Mouse (Mus musculus) cerebellum, adult 2 months (tissue): ENCODE measurements around the gene Gm340. TPM values are rescaled to one million over a fixed set of nuclear protein-coding genes. Genes with fewer than 3 reads are reported as not detected.

Experiments used
- DNase-seq, 2 experiments: peaks; one replicate each; pipeline ENCODE4 v3.0.0; 2021
- H3K27ac ChIP-seq: fragments of 200-500 bp; 2 replicates; pipeline ENCODE4 v1.5.1; 2012; ENCODE audit warnings: low read length, control low read depth, inconsistent platforms; ENCODE audit not compliant: insufficient read depth
- H3K27me3 ChIP-seq: fragments of 200-500 bp; 2 replicates; pipeline ENCODE4 v1.6.1; 2012; ENCODE audit warnings: inconsistent platforms, mild to moderate bottlenecking, low read length, moderate library complexity; ENCODE audit not compliant: control insufficient read depth, insufficient read depth
- H3K4me1 ChIP-seq: fragments of 200-500 bp; 2 replicates; pipeline ENCODE4 v1.6.1; 2011; ENCODE audit warnings: low read length; ENCODE audit not compliant: control insufficient read depth, insufficient read depth
- H3K4me3 ChIP-seq: fragments of 200-500 bp; replicated peaks from 2 replicates; pipeline ENCODE3; 2011; ENCODE audit warnings: mild to moderate bottlenecking, low read depth, low read length, control low read depth; ENCODE audit not compliant: insufficient read depth
- CTCF ChIP-seq: fragments of 200-500 bp; IDR thresholded peaks from 2 replicates; pipeline ENCODE4 v1.5.1; 2011; ENCODE audit warnings: low read depth, mild to moderate bottlenecking, control low read depth, low read length, moderate library complexity, borderline replicate concordance; ENCODE audit not compliant: insufficient read depth
- POLR2A ChIP-seq: fragments of 200-500 bp; IDR thresholded peaks from 2 replicates; pipeline ENCODE4 v1.6.1; 2011; ENCODE audit warnings: low read length, control low read depth, borderline replicate concordance; ENCODE audit not compliant: insufficient read depth
- WGBS: fragments of 180-500 bp; shearing (Covaris S2); methylation state at CpG from one replicate; pipeline ENCODE4 v1.1.7; 2018; 5-methylcytosine and 5-hydroxymethylcytosine counted together
- polyA plus RNA-seq: library from polyadenylated mRNA; depleted of rRNA; stranded (reverse); fragments of >200 nt; gene quantifications from 2 replicates; pipeline ENCODE4 v1.2.3, GENCODE M21; 2012

Gene Gm340
- polyA plus RNA-seq, 1 experiment = 1.9 TPM

DNA sequence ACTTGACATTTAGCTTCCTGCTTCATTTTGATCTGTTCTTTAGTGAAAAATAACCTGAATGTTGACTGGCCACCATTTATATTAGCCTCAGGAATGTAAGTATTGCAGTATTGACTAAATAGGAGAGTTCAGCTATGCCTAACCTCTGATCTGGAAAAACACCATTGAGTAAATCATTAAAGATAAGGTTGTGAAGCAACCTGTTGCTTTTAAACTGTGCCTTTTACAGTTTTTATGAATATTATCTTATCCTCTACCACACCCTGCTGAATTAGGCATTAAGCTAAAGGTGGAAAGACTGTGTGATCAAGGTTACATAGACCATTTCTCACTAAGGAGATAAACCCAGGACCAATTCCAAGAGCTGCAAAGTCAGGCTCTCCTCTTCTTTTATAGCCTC lies 4.6 kb upstream of the Gm340 start:
- Histone ChIP-seq H3K27ac (no peak overlapping the region), H3K4me1 (0 out of 2 replicates have a peak, but pooled peaks cover 2% of the 10 kb centered on the region), H3K27me3 (no peaks in the 10 kb centered on the region), H3K4me3 (no peak overlapping the region)
- no peak for DNase-seq
- TF ChIP-seq POLR2A (no peak), CTCF (no peak)

DNA sequence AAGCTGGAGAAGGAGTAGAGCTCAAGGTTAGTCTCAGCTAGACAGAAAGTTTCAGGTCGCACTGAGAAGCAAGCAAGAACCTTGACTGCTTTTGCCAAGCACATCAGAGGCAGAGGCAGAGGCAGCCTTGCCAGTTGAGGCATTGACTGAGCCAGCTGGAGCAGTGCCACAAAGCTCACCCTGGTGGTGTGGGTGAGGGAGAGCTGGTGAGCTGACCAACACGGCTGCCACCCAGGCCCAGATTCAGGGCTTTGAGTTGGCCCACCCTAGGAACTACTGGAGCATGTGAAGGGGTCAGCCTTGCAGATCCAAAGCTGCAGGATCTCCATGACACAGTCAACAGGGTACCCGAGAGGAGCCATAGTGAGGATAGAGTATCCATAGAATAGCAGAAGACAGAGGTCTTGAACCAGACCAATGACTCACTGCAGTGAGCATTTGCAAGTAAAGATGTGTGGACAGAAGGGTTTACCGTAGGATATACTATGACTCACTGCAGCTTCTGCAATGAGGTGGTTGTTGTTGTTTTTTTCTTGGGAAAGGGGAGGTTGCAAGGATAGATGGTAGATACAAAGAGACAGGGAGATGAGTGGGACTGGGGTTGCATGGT lies 2.8 kb upstream of the Gm340 start:
- no peak overlapping the region for H3K4me3 ChIP-seq
- TF ChIP-seq POLR2A (no peak), CTCF (no peak)
- H3K4me1 ChIP-seq = 0 out of 2 replicates have a peak, but pooled peaks cover 2% of the 10 kb centered on the region
- WGBS = 45% methylated on average over 4 of the region's 4 CpGs
- H3K27ac ChIP-seq = no peak overlapping the region
- H3K27me3 ChIP-seq = no peaks in the 10 kb centered on the region
- no peak for DNase-seq

DNA sequence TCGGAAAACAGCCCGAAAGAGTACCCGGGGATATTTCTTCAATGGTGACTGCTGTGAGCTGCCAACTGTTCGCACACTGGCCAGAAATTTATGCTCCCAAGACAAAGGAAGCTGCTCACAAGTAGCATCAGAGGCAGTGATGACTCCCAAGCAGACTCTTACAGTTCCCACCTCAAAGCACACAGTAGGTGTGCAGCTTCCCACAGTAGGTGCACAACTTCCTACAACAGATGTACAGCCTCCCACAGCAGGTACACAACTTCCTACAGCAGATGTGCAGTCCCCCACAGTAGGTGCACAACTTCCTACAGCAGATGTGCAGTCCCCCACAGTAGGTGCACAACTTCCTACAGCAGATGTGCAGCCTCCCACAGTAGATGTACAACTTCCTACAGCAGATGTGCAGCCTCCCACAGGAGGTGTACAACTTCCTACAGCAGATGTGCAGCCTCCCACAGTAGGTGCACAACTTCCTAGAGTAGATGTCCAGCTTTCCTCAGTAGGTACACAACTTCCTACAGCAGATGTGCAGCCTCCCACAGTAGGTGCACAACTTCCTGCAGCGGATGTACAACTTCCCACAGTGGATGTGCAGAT lies 846 bp downstream of the Gm340 start:
- Histone ChIP-seq H3K4me3 (no peak overlapping the region), H3K4me1 (0 out of 2 replicates have a peak, but pooled peaks cover 2% of the 10 kb centered on the region), H3K27me3 (no peaks in the 10 kb centered on the region), H3K27ac (no peak overlapping the region)
- 94% methylated on average over 5 of the region's 5 CpGs for WGBS
- TF ChIP-seq CTCF (no peak), POLR2A (no peak)
- DNase-seq = no peak

DNA sequence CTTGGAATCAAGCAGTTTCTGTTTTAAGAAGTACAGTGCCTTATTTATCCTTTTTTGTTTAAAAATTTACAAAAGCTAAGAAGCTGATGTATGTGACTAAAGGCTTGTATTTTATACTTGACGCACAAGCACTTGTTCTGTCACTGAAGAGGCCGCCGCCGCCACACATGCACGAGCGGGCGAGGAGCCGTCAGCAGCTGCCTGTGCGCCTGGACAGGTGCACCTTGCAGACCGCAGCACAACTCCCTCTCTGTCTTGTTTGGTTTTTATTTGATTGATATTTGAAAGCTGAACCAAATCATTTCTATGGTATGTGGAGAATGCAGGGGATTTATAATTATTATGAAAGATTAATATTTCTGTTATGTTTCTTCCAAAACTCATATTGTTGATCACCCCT lies 4.6 kb downstream of the Gm340 start:
- TF ChIP-seq CTCF (no peak), POLR2A (no peak)
- Histone ChIP-seq H3K27me3 (no peaks in the 10 kb centered on the region), H3K4me1 (no peaks in the 10 kb centered on the region), H3K27ac (no peak overlapping the region), H3K4me3 (no peak overlapping the region)
- DNase-seq = no peak
- 94% methylated on average over 10 of the region's 10 CpGs for WGBS

DNA sequence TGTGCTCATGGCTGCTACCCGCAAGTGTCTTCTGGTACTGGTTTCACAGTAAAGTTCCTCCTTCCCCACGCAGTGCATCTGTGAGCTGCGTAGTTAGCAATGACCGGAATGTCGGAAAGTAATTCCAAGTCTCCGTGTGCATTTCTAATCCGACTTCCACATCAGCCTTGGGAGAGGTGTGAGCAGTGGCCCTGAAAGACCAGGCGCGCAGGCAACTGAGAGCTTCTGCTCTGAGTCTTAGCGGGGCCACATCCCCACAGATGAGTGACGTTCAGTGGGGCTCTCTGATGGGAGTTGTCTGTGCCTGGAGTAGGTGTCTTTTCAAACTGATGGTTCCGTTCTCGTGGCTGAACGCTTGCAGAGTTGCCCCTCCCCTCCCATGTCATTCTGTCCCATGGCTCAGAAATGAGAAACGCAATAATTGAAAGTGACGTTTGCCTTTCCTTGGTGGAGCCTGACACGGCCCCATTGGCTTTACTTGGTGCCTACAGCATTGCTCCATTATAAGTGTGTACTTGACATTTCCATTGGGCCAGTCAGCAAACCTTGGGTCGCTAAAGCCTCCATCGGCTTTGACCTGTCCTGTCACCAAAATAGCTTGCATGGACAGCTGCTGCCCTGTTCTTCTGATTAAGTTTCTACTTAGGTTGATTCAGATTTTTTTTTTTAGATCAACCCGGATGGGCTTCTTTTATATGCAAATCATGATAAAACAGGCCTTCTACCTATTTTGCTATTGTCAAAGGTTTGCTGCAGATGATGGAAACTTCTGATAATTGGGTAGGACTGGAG lies 5.5 kb downstream of the Gm340 start:
- Histone ChIP-seq H3K27me3 (no peaks in the 10 kb centered on the region), H3K4me3 (no peak overlapping the region), H3K27ac (no peak overlapping the region), H3K4me1 (no peaks in the 10 kb centered on the region)
- WGBS = 91% methylated on average over 20 of the region's 20 CpGs
- no peak for DNase-seq
- no peak for TF ChIP-seq POLR2A

DNA sequence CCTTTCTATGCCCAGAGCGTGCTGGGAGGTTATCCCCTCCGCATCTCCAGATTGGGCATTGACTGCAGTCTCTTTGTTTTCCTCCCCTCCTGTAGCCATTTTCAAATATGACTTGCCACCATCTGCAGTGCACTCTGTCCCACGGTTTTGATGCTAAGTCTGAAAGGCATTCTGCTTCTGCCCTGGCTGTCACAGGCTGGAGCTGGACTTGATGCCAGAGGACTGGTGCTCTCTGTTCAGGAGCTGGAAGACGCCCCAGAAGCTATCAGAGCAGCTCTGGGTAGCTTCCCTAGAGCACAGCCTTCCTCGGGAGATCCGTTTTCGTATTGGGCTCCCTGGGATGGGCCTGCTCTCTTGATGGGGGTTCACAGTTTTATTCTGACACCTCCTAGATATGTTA lies 6.9 kb downstream of the Gm340 start:
- Histone ChIP-seq H3K27ac (no peak overlapping the region), H3K4me1 (no peaks in the 10 kb centered on the region), H3K27me3 (no peaks in the 10 kb centered on the region), H3K4me3 (no peak overlapping the region)
- TF ChIP-seq POLR2A = no peak
- TF ChIP-seq CTCF = no peak
- no peak for DNase-seq
- WGBS = 25% methylated on average over 7 of the region's 7 CpGs

DNA sequence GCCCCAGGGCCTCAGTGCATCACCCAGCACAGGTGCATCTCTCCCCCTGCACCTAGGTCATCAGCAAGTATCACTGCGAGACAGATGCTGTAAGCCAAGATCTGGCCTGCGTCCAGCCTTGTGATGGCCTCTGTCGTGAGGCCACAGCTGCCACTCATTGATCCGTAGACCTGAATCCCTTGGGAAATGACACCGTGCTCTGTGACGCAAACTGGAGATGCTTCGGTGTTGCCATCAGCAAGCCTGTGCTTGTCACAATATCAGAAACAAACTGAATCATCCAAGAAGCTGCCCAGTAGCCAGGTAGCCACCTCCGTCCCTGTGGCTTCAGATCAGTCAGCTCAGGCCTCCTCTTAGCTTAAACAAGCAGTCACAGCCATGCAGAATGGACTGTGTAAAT lies 7.5 kb downstream of the Gm340 start:
- Histone ChIP-seq H3K27me3 (no peaks in the 10 kb centered on the region), H3K4me1 (no peaks in the 10 kb centered on the region), H3K4me3 (no peak overlapping the region), H3K27ac (no peak overlapping the region)
- no peak for TF ChIP-seq CTCF
- no peak for TF ChIP-seq POLR2A
- no peak for DNase-seq
- 66% methylated on average over 8 of the region's 8 CpGs for WGBS

DNA sequence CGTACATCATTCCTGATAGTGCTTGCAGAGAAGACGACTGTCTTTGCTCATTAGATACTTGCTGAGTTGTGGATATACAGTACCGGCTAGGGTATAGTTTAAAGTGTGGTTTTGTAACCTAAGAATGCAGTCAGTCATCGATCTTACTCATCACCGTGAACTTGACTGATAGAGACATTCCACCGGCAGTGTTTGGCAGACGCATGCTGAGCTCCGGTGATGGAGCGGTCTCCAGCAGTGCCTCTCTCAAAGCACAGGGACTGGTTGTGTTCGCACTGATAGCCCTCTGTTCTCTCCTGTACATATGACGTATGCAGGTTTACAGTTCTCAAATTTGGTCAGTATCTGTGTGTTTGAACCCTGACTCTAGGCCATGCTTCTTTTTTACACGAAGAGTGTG lies 9.6 kb downstream of the Gm340 start:
- no peak for DNase-seq
- TF ChIP-seq POLR2A (no peak), CTCF (no peak)
- WGBS = 51% methylated on average over 12 of the region's 12 CpGs

More for the DNA sequence above, 9.6 kb downstream of the Gm340 start:
- H3K27ac ChIP-seq = no peak overlapping the region
- no peaks in the 10 kb centered on the region for H3K4me1 ChIP-seq
- no peak overlapping the region for H3K4me3 ChIP-seq
- no peaks in the 10 kb centered on the region for H3K27me3 ChIP-seq
